Mouse (Mus musculus): ENCODE results near the gene Ptprg. TPM values are rescaled to one million over a fixed set of nuclear protein-coding genes. Genes with fewer than 3 reads are reported as not detected.
"Not testable (repeated sequence)": the region's sequence is repeated elsewhere in the genome, so short reads cannot be mapped to it uniquely, and the experiment has no call there.

Gene Ptprg
- polyA plus RNA-seq, 1 experiment = 22.0 TPM

DNA sequence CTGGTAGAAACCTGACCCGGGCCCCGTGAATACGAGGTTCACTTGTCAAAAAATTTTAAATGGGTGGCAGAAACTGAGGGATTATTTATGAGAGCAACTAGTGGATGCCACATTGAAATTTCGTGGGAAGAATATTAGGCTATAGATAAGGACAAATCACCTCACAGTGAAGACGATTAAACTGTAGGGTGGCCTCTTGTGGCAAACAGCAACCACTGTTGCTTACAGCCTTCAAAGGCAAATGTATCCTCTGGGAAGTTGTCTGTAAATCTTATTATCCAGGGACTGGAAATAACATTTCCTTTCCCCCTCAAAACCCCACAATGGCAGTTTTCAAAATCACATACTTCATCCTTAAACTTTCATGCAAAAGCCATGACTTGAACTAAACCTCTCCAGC is 253.3 kb downstream of the Ptprg start:
- Histone ChIP-seq H3K27ac (ENCODE audit: insufficient read depth, low read length) (no peak overlapping the region), H3K27me3 (ENCODE audit: control insufficient read depth, insufficient read depth, low read length) (no peaks in the 10 kb centered on the region), H3K4me1 (ENCODE audit: control insufficient read depth, insufficient read depth, low read length) (peaks cover 3% of the 10 kb centered on the region; the same call in 1 of the 2 replicates), H3K4me3 (replicated peaks; ENCODE audit: insufficient read depth, low read depth, low read length) (no peak overlapping the region)
- WGBS = 64% methylated on average over 5 of the region's 5 CpGs
- TF ChIP-seq POLR2A (IDR thresholded peaks at IDR 0.05; ENCODE audit: borderline replicate concordance, insufficient read depth, low read length) = no peak
- TF ChIP-seq CTCF (IDR thresholded peaks at IDR 0.05; ENCODE audit: borderline replicate concordance, insufficient read depth, low read depth, low read length) = no peak
- no peak for DNase-seq

DNA sequence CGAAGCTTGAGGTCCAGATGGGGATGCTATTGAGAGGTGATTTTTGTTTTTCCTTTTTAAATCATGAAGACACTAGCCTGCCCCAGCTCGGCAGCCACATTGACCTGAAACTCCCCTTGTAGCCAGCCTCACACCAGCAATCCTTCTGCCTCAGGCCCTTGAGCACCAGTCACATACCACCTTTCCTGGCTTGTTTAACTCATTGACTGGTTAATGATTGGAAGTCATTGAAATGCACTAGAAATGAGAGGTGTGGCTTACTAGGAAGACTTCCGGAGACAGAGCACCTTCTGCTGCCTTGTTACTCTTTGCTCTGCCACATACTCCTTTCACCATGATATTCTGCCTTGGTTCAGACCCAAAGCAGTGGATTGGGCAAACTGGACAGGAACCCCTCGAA is 254.1 kb downstream of the Ptprg start:
- 87% methylated on average over 4 of the region's 4 CpGs for WGBS
- no peaks in the 10 kb centered on the region for H3K27me3 ChIP-seq (ENCODE audit: control insufficient read depth, insufficient read depth, low read length)
- TF ChIP-seq CTCF (IDR thresholded peaks at IDR 0.05; ENCODE audit: borderline replicate concordance, insufficient read depth, low read depth, low read length) (no peak), POLR2A (IDR thresholded peaks at IDR 0.05; ENCODE audit: borderline replicate concordance, insufficient read depth, low read length) (no peak)
- peaks cover 3% of the 10 kb centered on the region; the same call in 1 of the 2 replicates for H3K4me1 ChIP-seq (ENCODE audit: control insufficient read depth, insufficient read depth, low read length)
- no peak overlapping the region for H3K4me3 ChIP-seq (replicated peaks; ENCODE audit: insufficient read depth, low read depth, low read length)
- no peak for DNase-seq
- no peak overlapping the region for H3K27ac ChIP-seq (ENCODE audit: insufficient read depth, low read length)

DNA sequence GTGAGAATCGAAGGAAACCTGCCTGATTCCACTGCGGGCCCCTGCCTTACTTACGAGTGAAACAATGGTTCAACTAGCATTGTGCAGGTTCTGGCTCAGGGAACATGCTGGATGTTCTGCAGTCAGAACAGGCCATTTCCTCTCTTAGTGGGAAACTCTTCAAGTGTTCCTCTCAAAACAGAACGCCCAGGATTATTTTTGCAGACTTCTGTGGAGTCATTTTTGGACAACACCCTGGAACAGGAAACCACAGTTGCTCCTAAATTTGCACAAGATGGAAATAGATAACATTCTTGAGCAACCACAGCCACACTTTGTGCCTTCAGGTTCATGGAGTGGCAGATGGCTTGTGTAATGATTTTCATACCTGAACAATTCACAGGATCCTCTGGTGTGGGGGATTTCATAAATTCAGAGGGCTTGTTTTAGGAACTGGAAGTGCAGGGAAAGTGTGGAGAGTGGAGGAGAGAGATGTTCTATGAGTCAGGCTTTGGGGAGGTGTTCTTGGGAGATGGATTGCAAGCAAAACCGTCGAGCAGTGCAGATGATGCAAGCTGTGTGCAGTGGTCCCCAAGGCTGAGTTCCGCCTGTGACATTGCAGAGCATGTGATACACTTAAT is 257.9 kb downstream of the Ptprg start:
- DNase-seq = no peak
- Histone ChIP-seq H3K27ac (ENCODE audit: insufficient read depth, low read length) (peak overlapping the region; percentile 59; the same call in 1 of the 2 replicates), H3K4me3 (replicated peaks; ENCODE audit: insufficient read depth, low read depth, low read length) (no peak overlapping the region), H3K4me1 (ENCODE audit: control insufficient read depth, insufficient read depth, low read length) (peaks cover 3% of the 10 kb centered on the region; the same call in 1 of the 2 replicates), H3K27me3 (ENCODE audit: control insufficient read depth, insufficient read depth, low read length) (no peaks in the 10 kb centered on the region)
- TF ChIP-seq POLR2A (IDR thresholded peaks at IDR 0.05; ENCODE audit: borderline replicate concordance, insufficient read depth, low read length) (no peak), CTCF (IDR thresholded peaks at IDR 0.05; ENCODE audit: borderline replicate concordance, insufficient read depth, low read depth, low read length) (no peak)
- 75% methylated on average over 7 of the region's 7 CpGs for WGBS

DNA sequence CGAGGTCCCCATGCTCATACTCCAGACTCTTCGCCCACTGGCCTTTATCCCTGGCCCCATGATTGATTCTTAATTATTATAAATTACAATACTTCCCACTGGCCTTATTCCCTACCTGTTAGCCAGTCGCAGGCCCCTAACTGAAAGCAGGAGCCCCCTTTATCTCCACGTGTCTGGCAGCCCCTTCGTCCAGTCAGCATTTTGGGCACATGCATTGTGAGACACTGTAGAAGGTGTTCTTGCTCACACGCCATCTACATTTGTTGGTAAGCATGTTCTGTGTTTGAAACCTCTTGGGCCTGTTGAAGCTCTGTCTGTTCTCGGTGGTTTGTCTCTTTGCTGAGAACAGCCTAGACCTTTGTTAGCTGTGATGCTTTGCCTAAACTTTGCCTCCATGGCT is 259.0 kb downstream of the Ptprg start:
- H3K27ac ChIP-seq (ENCODE audit: insufficient read depth, low read length) = no peak overlapping the region
- TF ChIP-seq POLR2A (IDR thresholded peaks at IDR 0.05; ENCODE audit: borderline replicate concordance, insufficient read depth, low read length) = no peak
- TF ChIP-seq CTCF (IDR thresholded peaks at IDR 0.05; ENCODE audit: borderline replicate concordance, insufficient read depth, low read depth, low read length) = no peak
- no peaks in the 10 kb centered on the region for H3K27me3 ChIP-seq (ENCODE audit: control insufficient read depth, insufficient read depth, low read length)
- no peak for DNase-seq
- 94% methylated on average over 7 of the region's 7 CpGs for WGBS
- H3K4me3 ChIP-seq (replicated peaks; ENCODE audit: insufficient read depth, low read depth, low read length) = no peak overlapping the region
- peaks cover 3% of the 10 kb centered on the region; the same call in 1 of the 2 replicates for H3K4me1 ChIP-seq (ENCODE audit: control insufficient read depth, insufficient read depth, low read length)

DNA sequence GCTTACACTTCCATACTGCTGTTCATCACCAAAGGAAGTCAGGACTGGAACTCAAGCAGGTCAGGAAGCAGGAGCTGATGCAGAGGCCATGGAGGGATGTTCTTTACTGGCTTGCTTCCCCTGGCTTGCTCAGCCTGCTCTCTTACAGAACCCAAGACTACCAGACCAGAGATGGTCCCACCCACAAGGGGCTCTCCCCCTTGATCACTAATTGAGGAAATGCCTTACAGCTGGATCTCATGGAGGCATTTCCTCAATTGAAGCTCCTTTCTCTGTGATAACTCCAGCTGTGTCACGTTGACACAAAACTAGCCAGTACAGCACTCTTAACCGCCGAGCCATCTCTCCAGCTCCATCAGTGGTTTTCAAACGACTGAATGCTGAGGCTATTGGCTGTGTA is 261.5 kb downstream of the Ptprg start:
- DNase-seq; H3K27me3 ChIP-seq (ENCODE audit: control insufficient read depth, insufficient read depth, low read length); H3K27ac ChIP-seq (ENCODE audit: insufficient read depth, low read length); H3K4me1 ChIP-seq (ENCODE audit: control insufficient read depth, insufficient read depth, low read length); H3K4me3 ChIP-seq (replicated peaks; ENCODE audit: insufficient read depth, low read depth, low read length): not testable (repeated sequence)
- WGBS = 84% methylated on average over 4 of the region's 4 CpGs

DNA sequence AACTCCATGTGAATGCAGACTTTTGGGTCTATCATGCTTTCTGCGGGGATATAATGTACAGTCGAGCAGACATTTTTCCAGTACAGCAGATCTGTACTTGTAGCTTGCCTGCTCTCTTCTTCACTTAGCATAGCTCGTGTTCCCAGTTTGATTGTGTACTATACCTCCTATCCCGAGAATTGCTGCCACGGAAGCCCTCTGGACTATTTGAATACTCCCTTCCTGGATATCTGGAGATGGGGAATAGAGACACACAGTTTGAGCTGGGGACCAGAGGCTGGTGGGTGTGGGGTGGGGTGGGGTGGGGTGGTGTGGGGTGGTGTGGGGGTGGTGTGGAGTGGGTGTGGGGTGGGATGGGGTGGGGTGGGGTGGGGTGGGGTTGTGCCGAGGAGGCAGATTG is 263.9 kb downstream of the Ptprg start:
- WGBS = 83% methylated on average over 6 of the region's 6 CpGs
- TF ChIP-seq POLR2A (IDR thresholded peaks at IDR 0.05; ENCODE audit: borderline replicate concordance, insufficient read depth, low read length) (no peak), CTCF (IDR thresholded peaks at IDR 0.05; ENCODE audit: borderline replicate concordance, insufficient read depth, low read depth, low read length) (no peak)

DNA sequence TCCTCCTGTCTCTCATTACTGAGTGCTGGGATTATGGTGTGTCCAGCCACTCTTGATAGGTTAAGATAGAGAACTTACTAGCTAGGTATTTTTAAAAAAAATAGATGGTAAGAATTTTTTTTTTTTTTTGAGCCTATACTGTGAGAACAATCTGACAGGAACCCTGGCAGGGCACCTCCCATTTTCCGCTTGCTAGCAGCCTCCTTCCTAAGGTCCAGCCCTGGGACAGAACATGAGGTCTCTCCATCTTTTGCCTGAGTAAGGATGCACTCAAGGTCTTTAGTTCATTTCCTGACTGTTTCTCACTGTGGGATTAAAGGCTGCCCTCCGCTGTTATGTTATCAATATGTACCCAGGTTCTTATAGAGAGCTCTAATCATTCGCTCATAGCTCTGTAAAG is 264.7 kb downstream of the Ptprg start:
- 98% methylated on average over 3 of the region's 3 CpGs for WGBS
- TF ChIP-seq CTCF (IDR thresholded peaks at IDR 0.05; ENCODE audit: borderline replicate concordance, insufficient read depth, low read depth, low read length) (no peak), POLR2A (IDR thresholded peaks at IDR 0.05; ENCODE audit: borderline replicate concordance, insufficient read depth, low read length) (no peak)
- Histone ChIP-seq H3K27me3 (ENCODE audit: control insufficient read depth, insufficient read depth, low read length) (no peaks in the 10 kb centered on the region), H3K4me3 (replicated peaks; ENCODE audit: insufficient read depth, low read depth, low read length) (no peak overlapping the region), H3K4me1 (ENCODE audit: control insufficient read depth, insufficient read depth, low read length) (peaks cover 2% of the 10 kb centered on the region; the same call in 1 of the 2 replicates), H3K27ac (ENCODE audit: insufficient read depth, low read length) (no peak overlapping the region)
- DNase-seq = no peak

More for the DNA sequence above, 263.9 kb downstream of the Ptprg start:
- Histone ChIP-seq H3K27me3 (ENCODE audit: control insufficient read depth, insufficient read depth, low read length) (no peaks in the 10 kb centered on the region), H3K4me3 (replicated peaks; ENCODE audit: insufficient read depth, low read depth, low read length) (no peak overlapping the region), H3K27ac (ENCODE audit: insufficient read depth, low read length) (no peak overlapping the region), H3K4me1 (ENCODE audit: control insufficient read depth, insufficient read depth, low read length) (no peaks in the 10 kb centered on the region)
- no peak for DNase-seq

DNA sequence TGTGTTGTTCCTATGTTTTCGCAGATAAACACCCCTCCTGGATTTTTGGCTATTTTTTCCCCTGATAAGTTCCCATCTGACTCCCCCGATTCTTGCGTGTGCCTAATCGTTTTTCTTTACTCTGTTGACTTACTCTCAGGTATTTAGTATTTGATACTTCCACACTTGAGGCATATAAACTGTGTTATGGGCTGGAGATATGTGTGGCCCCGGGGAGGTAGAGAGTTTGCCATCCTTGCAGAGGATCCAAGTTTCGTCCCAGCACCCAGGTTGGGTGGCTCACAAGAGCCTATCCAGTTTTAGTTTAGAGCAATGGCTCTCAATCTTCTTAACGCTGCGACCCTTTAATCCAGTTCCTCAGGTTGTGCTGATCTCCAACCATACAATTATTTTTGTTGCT is 265.4 kb downstream of the Ptprg start:
- WGBS = 96% methylated on average over 8 of the region's 8 CpGs

More for the DNA sequence above, 265.4 kb downstream of the Ptprg start:
- H3K4me1 ChIP-seq (ENCODE audit: control insufficient read depth, insufficient read depth, low read length) = peaks cover 9% of the 10 kb centered on the region
- H3K27ac ChIP-seq (ENCODE audit: insufficient read depth, low read length) = no peak overlapping the region
- no peak overlapping the region for H3K4me3 ChIP-seq (replicated peaks; ENCODE audit: insufficient read depth, low read depth, low read length)
- no peaks in the 10 kb centered on the region for H3K27me3 ChIP-seq (ENCODE audit: control insufficient read depth, insufficient read depth, low read length)
- DNase-seq = no peak
- TF ChIP-seq CTCF (IDR thresholded peaks at IDR 0.05; ENCODE audit: borderline replicate concordance, insufficient read depth, low read depth, low read length) = no peak
- TF ChIP-seq POLR2A (IDR thresholded peaks at IDR 0.05; ENCODE audit: borderline replicate concordance, insufficient read depth, low read length) = no peak

All from cerebellum, adult 2 months (tissue).